Mouse (Mus musculus): Measurements from ENCODE around the gene Ldb3.

The Ldb3 gene

DNA sequence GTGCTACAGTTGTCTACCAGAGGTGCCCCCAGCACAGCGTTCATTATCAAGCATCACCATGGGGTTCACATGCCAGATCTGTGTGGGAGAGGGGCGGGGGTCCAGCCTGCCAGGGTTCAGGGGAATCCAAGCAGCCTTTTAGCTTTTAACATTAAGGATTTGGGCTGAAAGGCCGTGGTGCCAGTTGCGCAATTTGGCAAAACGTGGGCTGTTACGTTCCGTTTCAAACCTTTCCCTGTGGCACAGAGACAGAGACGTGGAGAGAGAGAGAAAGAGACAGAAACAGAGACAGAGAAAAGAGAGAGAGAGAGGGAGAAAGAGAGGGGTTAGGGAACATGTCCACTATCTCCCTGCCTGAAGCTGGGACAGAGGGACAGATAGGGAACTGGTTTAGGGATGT, 26.8 kb downstream of the Ldb3 start:
- no peak for DNase-seq (ENCODE audit: inconsistent ontology term)

DNA sequence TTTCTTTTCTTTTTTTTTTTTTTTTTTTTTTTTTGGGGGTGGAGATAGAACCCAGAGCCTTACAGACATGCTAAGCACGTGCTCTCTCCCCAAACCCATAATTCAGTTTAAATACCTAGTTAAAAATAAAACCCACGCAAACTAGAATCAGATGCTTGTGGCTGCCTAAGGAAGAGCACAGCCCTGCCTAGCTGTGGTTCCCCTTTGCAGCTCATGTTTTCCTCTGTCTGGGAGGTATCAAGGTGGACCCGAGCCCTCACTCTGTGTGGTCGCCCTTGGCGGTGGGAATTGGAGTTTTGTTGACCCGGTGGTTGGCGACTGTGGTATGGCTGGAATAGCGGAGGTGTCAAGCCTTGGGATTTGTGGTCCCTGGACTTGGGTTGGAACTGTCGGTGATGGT, 29.5 kb downstream of the Ldb3 start:
- no peak for DNase-seq (ENCODE audit: inconsistent ontology term)

DNA sequence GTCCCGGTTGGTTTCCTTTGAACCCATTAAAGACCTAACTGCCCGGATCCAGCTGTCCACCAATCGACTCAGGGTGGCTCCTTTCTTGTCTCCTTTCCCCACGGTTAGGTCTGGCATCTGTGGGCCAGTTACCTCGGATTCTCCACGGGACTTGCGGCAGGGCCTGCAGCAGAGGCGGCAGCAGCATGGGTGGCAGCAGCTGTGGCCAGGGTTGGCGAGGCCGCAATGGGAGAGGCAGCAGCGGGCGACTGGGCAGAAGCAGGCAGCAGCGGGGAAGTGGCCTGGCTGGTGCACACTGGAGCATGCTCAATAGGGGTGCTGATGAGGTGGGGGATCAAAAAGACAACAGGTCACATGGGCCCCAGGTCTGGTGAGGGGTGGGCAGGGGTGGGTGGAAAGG, 33.3 kb downstream of the Ldb3 start:
- DNase-seq (ENCODE audit: inconsistent ontology term): no peak

DNA sequence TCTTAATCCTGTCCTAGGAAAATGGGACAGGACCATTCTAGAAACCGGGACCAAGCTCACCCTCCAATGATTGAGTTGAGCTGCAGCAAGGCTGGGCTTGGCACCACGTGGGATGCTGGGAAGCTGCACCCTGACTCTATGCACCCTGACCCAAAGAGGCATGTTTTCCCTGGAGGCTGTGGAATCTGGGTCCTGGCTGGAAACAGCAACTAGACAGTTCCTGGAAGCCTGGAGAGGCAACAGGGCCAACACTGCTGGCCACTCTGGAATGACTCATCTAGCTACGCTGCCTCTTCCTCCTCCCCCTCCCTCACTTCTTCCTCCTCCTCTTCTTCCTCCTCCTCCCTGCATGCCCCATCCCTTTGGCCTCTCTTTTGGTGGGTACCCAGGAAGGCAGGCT, 34.4 kb downstream of the Ldb3 start:
- peak; percentile 24 for DNase-seq (ENCODE audit: inconsistent ontology term)

DNA sequence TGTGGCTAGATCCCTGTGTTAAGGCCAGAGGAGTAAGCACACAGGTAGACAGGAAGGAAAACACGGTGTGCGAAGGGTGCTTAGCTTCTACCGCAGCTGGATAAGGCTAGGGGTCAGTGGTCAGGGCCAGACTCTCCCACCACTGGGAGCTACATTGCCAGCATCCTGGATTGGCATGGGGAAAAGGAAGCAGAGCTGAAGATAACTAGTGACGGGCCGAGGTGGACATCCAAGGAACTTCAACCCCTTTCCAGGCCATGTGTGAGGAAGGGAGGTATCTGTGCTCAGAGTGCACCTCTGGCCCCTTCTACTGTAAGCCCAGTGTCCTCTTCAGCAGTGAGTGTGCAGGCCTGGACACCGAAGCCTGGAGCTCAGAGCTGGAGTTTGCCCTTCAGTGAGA, 35.0 kb downstream of the Ldb3 start:
- no peak for DNase-seq (ENCODE audit: inconsistent ontology term)

DNA sequence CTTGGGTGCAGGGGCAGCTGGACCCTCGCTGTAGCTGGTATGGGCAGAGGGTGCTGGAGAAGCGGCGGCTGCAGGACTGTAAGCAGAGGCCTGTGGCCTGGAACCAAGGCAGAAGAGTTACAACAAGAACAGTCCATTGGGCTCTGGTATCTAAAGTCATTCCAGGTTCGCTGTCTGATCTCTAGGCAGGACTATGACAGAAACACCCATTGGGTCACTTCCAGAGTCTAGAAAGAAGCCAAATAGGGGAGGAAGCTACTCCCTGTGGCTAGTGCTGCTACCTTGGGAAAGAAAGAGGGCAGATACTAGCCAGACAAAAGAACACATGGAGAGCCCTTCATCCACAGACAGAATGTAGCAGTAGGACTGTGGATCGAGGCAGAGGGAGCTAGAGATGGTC, 36.3 kb downstream of the Ldb3 start:
- DNase-seq (ENCODE audit: inconsistent ontology term): no peak

DNA sequence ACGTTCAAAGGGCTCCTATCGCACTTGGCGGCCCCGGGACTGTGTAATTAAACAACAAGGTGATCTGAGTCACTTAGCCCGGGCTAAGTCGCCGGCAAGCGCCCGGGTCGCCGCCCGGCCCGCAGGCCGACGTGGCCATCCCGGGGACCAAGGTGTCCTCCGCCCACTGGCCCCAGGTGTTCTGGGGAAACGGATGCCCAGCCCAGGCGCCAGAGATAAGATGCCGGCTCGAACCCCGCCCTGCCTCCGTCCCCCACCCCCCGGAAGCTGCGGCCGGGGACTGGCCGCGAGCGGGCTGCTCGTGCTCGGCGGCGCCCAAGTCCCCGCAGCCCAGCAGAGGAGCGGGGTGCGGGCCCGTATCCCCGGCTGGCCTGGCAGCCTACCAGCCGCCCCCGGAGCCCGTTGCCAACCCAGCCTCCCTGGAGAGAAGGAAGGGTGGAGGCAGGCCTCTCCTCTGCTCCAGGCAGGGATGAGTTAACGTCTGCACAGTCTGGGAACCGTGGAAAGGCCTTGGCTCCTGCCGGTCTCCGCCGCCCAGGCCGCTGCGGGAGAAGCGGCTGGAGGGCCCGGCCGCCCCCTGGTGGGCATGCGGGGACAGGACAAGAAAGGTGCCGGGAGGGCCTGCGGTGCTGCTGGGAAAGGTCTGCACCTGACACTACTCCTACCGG, 39.3 kb downstream of the Ldb3 start:
- DNase-seq (ENCODE audit: inconsistent ontology term): peak; percentile 93

DNA sequence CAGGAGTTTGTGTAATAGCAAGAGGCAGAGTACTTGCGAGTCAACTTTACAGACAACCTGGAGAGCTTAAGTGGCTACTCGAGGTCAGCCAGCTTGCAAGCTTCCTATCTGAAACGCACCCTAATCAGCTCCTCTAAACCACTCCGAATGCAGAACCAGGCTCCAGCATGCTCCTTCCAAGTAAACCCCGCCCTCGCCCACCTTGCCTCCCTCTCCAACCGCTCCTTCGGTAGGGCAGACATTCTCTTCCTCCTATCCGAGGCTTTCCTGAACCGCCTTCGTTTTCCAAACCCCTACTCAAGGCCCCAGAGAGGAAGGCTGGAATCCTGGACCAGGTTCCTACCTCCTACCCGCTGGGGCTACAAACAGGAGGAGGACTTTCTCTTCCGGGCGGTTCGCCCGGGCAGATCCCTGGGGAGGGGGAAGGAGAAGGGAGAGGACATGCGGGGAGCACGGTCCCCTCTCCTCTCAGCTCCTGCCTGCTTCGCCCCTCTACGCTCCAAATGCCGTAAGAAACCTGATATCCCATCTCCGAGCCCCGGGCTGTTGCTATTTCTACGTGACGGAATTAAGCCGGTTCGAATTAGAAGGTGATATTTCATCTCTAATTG, 40.0 kb downstream of the Ldb3 start:
- DNase-seq (ENCODE audit: inconsistent ontology term): peak; percentile 87

DNA sequence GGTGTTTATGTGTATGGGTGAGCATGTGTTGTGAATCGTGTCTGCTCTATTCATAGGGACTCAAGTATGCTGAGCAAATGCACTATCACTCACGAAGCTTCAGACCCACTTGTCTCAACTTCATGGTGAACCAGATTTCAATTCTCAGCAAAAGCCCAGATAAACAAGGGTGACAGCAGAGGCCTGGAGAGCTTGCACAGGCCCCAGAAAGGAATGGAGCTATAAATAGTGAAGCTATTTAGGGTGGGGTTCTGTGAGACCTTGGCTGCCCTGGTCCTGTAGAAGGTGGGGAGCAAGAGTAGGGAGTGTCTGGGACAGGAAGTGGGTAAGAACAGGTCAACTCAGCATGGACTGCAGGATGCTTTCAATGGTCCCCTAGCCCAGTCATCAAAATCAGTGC, 43.9 kb downstream of the Ldb3 start:
- no peak for DNase-seq (ENCODE audit: inconsistent ontology term)

DNA sequence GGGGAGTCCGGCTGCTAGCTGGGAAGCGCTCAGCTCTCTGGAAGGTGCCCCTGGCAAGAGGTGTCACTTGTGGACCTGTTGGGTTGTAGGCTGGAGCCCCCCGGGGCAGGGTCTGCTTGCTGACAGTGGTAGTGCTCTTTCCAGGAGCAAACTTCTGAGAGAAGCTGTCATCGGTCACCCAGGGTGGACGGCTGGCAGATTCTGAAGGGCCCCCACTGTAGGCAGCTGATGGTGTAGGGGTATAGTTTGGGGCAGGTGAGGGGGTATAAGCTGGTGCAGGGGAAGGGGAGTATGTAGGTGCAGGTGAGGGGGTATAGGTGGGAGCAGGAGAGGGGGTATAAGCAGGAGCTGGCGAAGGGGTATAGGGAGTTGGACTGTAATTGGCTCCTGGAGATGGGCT, 44.5 kb downstream of the Ldb3 start:
- no peak for DNase-seq (ENCODE audit: inconsistent ontology term)

DNA sequence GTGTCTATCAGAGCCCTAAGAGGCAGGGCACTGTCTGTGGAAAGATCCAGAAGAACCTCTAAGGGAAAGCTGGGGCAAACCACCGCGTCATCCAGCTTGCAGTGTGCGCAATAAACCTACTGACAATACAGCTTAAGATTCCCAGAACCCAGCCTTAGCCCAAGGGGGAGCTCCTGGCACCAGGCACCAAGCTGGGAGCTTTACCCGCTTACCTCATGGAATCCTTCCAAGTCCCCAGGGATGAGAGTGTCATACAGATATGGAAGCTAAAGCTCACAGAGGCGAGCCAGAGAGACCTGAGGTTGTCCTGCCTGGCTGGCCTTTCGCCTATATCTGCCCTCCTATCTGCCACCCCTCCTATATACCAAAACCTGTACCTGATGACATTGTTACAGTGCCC, 44.9 kb downstream of the Ldb3 start:
- no peak for DNase-seq (ENCODE audit: inconsistent ontology term)

DNA sequence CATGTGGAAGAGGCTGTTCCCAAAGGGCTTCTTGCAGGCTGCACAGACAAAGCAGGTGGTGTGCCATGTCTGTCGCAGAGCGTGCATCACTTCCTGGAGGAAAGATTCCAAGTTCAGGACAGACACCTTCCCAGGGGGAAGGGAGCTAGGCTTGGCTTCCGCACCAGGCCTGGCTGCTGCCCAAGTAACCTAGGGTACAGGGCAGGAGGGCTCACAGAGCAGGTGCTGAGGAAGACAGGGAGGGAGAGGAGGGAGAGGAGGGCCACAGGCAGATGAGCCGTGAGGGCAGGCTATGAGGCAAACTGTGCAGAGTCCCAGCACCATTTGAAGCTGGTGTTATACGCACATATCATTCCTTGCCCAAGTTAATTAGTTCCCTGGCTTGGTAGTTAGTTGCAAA, 46.6 kb downstream of the Ldb3 start:
- DNase-seq (ENCODE audit: inconsistent ontology term): no peak

DNA sequence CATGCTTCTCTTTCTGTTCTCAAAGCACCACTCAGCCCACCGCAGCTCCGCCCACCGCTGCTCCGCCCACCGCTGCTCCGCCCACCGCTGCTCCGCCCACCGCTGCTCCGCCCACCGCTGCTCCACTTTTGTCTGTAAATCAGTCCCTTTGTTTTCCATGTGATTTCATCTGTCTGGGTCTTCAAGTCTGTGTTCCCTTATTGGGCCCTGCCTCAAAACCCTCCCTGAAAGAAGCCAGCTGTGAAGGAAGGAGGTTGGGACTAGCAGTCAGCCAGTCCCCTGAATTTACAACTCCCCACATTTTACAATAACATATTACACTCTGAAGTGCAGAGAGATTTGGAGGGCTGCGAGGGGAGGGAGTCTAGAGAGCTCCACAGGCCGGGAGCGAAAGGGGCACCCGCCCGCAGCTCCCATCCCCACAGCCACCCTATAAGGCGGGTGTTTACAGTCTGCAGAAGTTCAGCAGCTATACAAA, 47.8 kb downstream of the Ldb3 start:
- peak; percentile 7 for DNase-seq (ENCODE audit: inconsistent ontology term)

DNA sequence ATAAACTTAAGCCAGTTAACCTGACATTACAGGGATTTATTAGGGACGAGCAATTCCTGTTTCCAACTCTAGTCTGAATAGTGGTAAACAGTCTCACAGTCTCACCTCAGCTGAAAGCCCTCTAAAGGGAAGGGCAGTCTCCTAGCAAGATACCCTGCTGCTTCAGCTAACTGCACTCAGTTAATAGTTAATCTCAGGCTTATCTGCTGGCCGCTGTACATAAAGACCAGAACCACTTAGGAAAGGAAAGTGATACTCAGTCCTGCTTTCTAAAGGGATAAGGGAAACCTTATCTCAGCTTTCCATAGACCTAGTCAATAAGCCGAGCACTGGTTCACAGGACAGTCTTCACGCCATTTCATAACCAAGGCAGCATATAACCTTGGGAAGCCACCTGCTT, 52.6 kb downstream of the Ldb3 start:
- DNase-seq (ENCODE audit: inconsistent ontology term): no peak

DNA sequence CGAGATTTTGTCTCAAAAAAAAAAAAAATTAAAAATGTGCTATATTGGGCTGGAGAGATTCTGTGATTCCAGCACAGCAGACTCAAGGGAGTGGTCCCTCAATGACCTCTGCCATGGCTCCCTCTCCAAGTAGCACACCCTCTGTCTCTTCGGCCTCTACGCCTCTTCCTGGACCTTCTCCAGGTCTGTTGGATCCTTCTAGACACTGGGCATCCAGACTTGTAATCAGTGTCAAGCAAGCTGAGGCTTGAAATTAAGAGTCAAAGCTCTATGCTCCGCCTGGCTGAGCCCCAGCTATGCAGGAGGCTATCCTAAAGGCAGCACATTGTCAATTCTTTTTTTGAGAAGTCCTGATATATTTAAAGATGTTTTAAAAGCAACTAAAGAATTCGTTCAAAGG, 54.9 kb downstream of the Ldb3 start:
- no peak for DNase-seq (ENCODE audit: inconsistent ontology term)

DNA sequence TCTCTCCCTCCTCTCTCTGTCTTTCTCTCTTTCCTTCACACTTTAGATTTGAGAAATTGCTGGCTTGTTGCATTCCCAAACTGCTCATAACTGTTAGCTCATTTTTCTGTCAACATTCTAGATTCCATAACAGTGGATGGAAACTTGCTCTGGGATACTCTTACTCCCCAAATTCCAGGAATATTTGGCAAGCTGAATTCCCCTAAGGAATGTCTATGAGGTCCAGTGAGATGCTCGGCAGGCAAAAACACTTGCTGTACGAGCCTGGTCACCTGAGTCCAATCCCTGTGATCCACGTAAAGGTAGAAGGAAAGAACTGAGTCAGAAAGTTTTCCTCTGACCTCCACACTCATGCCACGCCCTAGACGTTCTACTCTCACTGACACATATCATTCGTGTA, 55.9 kb downstream of the Ldb3 start:
- peak; percentile 66 for DNase-seq (ENCODE audit: inconsistent ontology term)

DNA sequence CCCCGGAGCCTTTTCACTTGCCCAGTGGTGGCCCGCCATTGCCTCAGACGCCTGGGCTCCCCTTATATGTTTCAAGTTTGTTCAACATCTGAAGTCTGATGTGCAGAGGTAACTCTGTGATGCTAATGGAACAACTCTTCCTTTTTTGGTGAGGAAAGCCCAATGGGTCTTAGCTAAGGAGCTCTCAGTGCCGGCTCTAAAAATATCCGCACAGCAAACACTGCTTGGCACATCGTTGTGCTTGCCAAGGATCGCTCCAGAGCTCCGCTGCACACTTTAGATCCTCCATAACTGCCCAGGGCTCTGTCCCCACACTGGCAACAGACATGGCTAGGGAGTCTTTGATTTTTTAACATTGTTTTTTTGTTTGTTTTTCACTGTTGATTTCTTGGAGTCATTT, 59.7 kb downstream of the Ldb3 start:
- DNase-seq (ENCODE audit: inconsistent ontology term): no peak

DNA sequence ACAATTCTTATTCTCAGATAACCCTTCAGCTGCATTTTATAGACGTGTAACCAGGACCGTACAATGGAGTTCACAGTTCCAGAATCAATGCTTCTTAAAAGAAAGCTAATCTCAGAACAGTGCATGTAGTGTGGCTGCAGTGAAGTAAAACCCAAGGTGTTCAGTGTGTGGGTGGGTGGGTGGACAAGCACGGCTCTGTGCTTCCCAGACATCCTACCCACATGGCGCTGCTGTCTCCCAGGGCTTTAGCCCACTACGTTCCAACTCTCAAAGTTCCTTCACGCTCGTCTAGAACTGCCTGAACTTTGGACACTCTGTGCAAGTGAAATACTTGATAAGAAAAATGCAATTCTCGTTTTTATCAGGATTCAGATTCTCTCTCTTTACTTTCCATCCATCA, 65.8 kb downstream of the Ldb3 start, which contains the start of gene 9230112D13Rik:
TSS of gene 9230112D13Rik (minus strand) at position 101 of the 400 bp plus-strand sequence.
- DNase-seq (ENCODE audit: inconsistent ontology term): no peak

DNA sequence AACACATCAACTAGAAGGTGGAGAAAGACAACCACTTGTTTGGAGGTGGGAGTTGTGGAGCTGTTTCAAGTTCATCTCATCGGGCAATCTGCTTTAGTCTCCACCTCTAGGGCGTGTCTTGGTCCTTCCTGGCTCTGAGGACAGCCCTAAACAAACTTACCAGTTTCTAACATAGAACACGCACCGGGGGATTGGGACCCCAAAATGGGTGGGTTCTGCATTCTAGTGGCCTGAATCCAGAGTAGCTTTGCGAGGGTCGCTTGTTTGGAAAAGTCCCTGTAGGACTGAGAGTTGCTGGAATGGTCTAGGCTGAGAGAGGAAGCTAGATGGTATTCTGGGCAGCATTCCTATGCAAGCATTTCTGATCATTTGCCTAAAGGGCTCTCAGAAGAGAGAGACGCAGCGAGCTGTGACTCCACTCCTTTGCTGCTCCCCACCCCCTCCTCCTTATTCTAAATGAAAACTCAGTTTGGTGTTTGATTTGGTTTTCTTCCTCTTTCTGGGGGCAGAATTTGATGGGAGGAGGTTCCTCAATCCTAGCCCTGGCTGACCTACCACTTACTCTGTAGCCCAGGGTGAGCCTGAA, 70.4 kb downstream of the Ldb3 start:
- DNase-seq (ENCODE audit: inconsistent ontology term): no peak

DNA sequence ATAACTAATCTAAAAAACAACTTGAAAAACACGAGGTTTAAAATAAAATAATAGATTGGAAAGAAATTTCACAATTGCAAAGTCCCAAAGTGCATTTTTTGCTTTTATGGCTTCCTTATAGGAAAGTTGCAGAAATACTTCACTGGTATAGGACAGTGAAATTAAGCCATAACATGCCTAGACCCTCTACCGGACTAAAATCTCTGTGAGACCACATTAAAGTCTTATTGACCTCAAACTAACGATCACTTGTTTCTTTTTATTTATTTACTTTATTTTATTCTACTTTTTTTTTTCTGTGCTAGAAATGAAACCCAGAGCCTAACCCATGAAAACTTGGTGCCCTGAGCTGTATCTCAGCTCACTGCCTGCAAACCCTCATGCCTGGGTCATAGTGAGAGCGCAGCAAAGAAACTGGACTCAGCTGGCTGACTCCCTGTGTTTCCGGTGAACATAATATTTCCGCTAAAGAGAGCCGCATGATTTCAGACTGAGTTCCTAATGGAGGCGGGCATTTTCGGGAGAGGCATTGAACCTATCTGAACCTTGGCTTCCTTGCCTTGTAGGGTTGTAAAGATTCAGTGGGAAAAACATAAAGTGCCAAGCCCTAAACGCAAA, 71.4 kb downstream of the Ldb3 start:
- DNase-seq (ENCODE audit: inconsistent ontology term): no peak

DNA sequence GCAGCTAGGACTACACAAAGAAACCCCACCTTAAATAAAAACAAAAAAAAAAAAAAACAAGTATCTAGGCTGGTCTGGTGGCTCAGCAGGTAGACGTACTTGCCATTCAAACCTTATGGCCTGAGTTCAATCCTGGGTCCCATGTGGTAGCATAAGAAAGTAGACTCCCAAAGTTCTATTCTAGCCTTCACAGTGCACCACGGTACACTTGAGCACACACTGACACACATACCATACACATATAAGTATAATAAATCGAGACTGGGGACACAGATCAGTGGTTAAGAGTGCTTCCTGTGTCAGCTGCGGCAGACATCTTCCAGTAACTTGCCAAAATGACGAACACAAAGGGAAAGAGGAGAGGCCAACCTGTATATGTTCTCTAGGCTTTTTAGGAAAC, 72.6 kb downstream of the Ldb3 start:
- DNase-seq (ENCODE audit: inconsistent ontology term): no peak

DNA sequence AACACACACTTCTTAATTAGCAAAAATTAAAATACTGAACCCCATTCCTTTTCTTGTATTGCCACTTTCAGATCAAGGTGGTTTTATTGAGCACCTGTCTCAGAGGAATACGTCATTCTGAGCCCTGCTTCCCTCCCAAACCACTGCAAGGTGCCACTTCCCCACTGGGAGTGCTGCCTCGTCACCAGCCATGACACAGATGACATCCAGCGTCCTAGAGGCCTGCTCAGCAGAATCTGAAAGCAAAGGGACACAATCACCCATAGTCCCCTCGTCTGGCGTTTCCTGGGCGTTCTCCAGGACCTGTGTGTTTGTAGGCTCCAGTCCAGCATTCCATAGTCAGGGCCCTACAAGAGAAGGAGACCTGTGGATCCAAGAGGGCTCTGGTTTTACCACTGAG, 74.4 kb downstream of the Ldb3 start:
- DNase-seq (ENCODE audit: inconsistent ontology term): peak; percentile 79

DNA sequence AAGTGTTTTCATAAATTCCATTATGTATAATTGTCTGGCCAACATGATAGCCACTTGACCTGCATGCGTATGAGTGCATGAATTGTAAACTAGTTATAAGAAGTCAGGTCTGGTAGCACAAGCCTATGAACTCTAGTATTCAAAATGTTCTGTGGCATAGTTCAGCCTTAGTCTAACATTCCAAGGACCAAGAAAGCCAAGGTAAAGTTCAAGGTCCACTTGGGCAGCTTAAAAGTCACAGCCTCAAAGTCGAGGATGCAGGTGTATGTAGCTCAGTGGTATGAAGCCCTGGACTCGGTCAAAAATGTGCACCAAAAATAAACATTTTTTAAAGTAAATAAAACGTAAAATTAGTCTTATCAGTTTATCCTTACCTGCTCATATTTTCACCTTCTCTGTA, 75.9 kb downstream of the Ldb3 start:
- DNase-seq (ENCODE audit: inconsistent ontology term): no peak

All from Muller cell, postnatal 12 days (primary cell).